Mouse (Mus musculus) 416B (cell line): ENCODE measurements around the gene 1810009A15Rik.
A peak's percentile ranks its signal among the peaks of the same experiment; 100 is the strongest.

Experiments used
- DNase-seq: peaks from one replicate; pipeline ENCODE4 v3.0.0; 2011; ENCODE audit warnings: low read depth

Gene 1810009A15Rik

GRCm38 (mm10) chr19:8920836-8921291, 32.2 kb downstream of the 1810009A15Rik start:
- peak; percentile 87 for DNase-seq

- no peak for DNase-seq
Observed at GRCm38 (mm10) chr19:8921741-8922140, 33.1 kb downstream of the 1810009A15Rik start.

GRCm38 (mm10) chr19:8926766-8927165, 38.1 kb downstream of the 1810009A15Rik start:
- DNase-seq: no peak

- DNase-seq: no peak
Observed at GRCm38 (mm10) chr19:8927891-8928525, 39.4 kb downstream of the 1810009A15Rik start.

- no peak for DNase-seq
Observed at GRCm38 (mm10) chr19:8928689-8929223, 40.1 kb downstream of the 1810009A15Rik start.

GRCm38 (mm10) chr19:8929224-8930088, 40.8 kb downstream of the 1810009A15Rik start, which contains the start of the genes Rom1 and Eml3:
Gene Rom1 (minus strand): TSS chr19:8929356.
Gene Eml3 (plus strand): TSS chr19:8929552.
- DNase-seq: peak; percentile 93

- DNase-seq: peak; percentile 41
Observed at GRCm38 (mm10) chr19:8930117-8930516, 41.5 kb downstream of the 1810009A15Rik start.

GRCm38 (mm10) chr19:8930771-8931170, 42.1 kb downstream of the 1810009A15Rik start:
- DNase-seq: no peak

- DNase-seq: no peak
Observed at GRCm38 (mm10) chr19:8936736-8937135, 48.1 kb downstream of the 1810009A15Rik start.
